Mouse (Mus musculus) heart, adult 18-20 months (tissue): ENCODE measurements around the gene Cops9. TPM values are rescaled to one million over a fixed set of nuclear protein-coding genes. Genes with fewer than 3 reads are reported as not detected.

Source experiments
- DNase-seq, 2 experiments: peaks; one replicate each; pipeline ENCODE4 v3.0.0; 2021 to 2022; ENCODE audit warnings: mixed read lengths in 1 of 2
- long read RNA-seq, 2 experiments: library from polyadenylated mRNA; stranded (forward); transcript quantifications; one replicate each; pipeline ENCODE4 v2.0.0; 2021
- total RNA-seq, 2 experiments: library from RNA; stranded (reverse); gene quantifications; 2 replicates each; pipeline ENCODE4 v1.2.3; 2021

Gene Cops9
- 100 to 1,000 TPM; 229 to 251 TPM for total RNA-seq
- long read RNA-seq, experiment 1, transcript Cops9-201 (3 exons, 438 nt) = major isoform, 100 of 105 reads
- long read RNA-seq, experiment 1, partial matches to known transcripts = 1 of 105 reads
- long read RNA-seq, experiment 1, other reads (novel, unspliced or antisense) = 2 of 105 reads
- long read RNA-seq, experiment 2, transcript Cops9-201 (3 exons, 438 nt) = major isoform, 84 of 87 reads
- long read RNA-seq, experiment 2, partial matches to known transcripts = 0 of 87 reads
- long read RNA-seq, experiment 2, other reads (novel, unspliced or antisense) = 1 of 87 reads

GRCm38 (mm10) chr1:92641514-92642272 lies at the start of gene Cops9:
Gene Cops9, minus strand, starts transcription at chr1:92641985.
- peak; percentile 91 to 92 for DNase-seq

- no peak for DNase-seq
Observed at GRCm38 (mm10) chr1:92691166-92691844, 49.5 kb upstream of the Cops9 start.

GRCm38 (mm10) chr1:92686994-92687393 lies 45.2 kb upstream of the Cops9 start:
- no peak for DNase-seq

- peak in 1 of 2 experiments; percentile 11 for DNase-seq
Observed at GRCm38 (mm10) chr1:92683151-92683550, 41.4 kb upstream of the Cops9 start.

- no peak for DNase-seq
Observed at GRCm38 (mm10) chr1:92680668-92681603, 39.2 kb upstream of the Cops9 start.

- DNase-seq = no peak
Observed at GRCm38 (mm10) chr1:92678757-92679156, 37.0 kb upstream of the Cops9 start.

GRCm38 (mm10) chr1:92676676-92676975 lies 34.8 kb upstream of the Cops9 start:
- DNase-seq = no peak

- peak; percentile 9 to 25 for DNase-seq
Observed at GRCm38 (mm10) chr1:92675932-92676675, 34.3 kb upstream of the Cops9 start.

- no peak for DNase-seq
Observed at GRCm38 (mm10) chr1:92673258-92673782, 31.5 kb upstream of the Cops9 start.

GRCm38 (mm10) chr1:92671326-92671725 lies 29.5 kb upstream of the Cops9 start:
- no peak for DNase-seq

GRCm38 (mm10) chr1:92669430-92669829 lies 27.6 kb upstream of the Cops9 start:
- no peak for DNase-seq

- DNase-seq = no peak
Observed at GRCm38 (mm10) chr1:92667106-92667505, 25.3 kb upstream of the Cops9 start.

GRCm38 (mm10) chr1:92659392-92659791 lies 17.6 kb upstream of the Cops9 start:
- no peak for DNase-seq

- DNase-seq = no peak
Observed at GRCm38 (mm10) chr1:92657025-92657820, 15.4 kb upstream of the Cops9 start.

- no peak for DNase-seq
Observed at GRCm38 (mm10) chr1:92654676-92655075, 12.9 kb upstream of the Cops9 start.

GRCm38 (mm10) chr1:92653179-92653578 lies 11.4 kb upstream of the Cops9 start:
- no peak for DNase-seq

GRCm38 (mm10) chr1:92651467-92651866 lies 9.7 kb upstream of the Cops9 start:
- no peak for DNase-seq

GRCm38 (mm10) chr1:92648673-92649072 lies 6.9 kb upstream of the Cops9 start, which contains the start of gene Otos:
Gene Otos, minus strand, starts transcription at chr1:92648841.
- peak; percentile 64 to 75 for DNase-seq

- DNase-seq = peak in 1 of 2 experiments; percentile 13
Observed at GRCm38 (mm10) chr1:92648197-92648596, 6.4 kb upstream of the Cops9 start.

GRCm38 (mm10) chr1:92647752-92648151 lies 6.0 kb upstream of the Cops9 start:
- DNase-seq = peak; percentile 37 to 83
